Mouse (Mus musculus): ENCODE data around the gene Uvrag. TPM values are rescaled to one million over a fixed set of nuclear protein-coding genes. Genes with fewer than 3 reads are reported as not detected.

Uvrag gene
- total and polyA plus RNA-seq, 3 experiments, result 15.0 to 19.5 TPM; not detected in 1

DNA sequence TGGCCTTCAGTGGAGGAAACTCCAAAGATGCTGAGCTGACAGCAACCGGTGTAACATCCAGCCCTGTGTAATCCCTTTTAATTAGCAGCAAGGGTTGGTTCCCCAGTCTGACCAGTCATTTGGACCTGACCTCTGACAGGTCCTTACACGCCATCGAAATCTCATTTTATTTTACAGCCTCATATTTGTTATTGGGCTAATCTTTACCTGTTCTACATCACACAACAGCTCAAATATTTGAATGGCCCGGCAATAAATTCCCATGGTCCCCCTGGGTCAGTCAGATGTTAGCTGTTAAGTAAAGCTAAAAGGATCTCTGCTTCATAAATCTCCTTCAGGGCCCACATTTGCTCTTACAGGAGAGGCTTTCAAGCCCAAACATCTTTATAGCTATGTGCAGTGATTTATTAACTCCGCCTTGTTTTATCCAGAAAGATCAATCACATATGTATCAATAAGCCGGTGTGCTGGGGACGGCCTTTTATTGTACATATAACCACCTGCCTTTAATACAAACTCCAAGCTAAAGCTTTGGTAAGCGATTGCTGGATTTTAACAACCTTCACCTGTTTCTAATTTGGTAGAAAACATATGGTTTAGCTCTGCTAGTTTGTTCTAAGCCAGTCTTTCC is 183.7 kb downstream of the Uvrag start:
- no peak for DNase-seq (ENCODE audit: low read depth, low spot score)
- no peak overlapping the region for H3K27ac ChIP-seq (ENCODE audit: control insufficient read depth, low read depth, low read length)
- H3K4me3 ChIP-seq (ENCODE audit: control insufficient read depth in 1 of 2, insufficient read depth in 1 of 2, low read depth in 2 of 2, low read length in 2 of 2), result no peak overlapping the region
- H3K9ac ChIP-seq (ENCODE audit: control insufficient read depth, low read depth, low read length, poor library complexity, severe bottlenecking), result no peak overlapping the region
- no peak for TF ChIP-seq JUND (IDR thresholded peaks at IDR 0.05; ENCODE audit: low read depth, low read length)
- no peak for TF ChIP-seq POLR2AphosphoS2 (IDR thresholded peaks at IDR 0.05; ENCODE audit: low read length)
- TF ChIP-seq MAFK (IDR thresholded peaks at IDR 0.05; ENCODE audit: borderline replicate concordance, low read depth, low read length), result no peak
- no peak for TF ChIP-seq EP300 (IDR thresholded peaks at IDR 0.05; ENCODE audit: low read depth in 1 of 2, low read length in 2 of 2)
- TF ChIP-seq E2F4 (IDR thresholded peaks at IDR 0.05; ENCODE audit: borderline replicate concordance, low read depth, low read length), result no peak
- no peak for TF ChIP-seq USF2 (IDR thresholded peaks at IDR 0.05; ENCODE audit: borderline replicate concordance in 1 of 2, insufficient read depth in 1 of 2, low read depth in 1 of 2, low read length in 2 of 2)
- TF ChIP-seq ELF1 (IDR thresholded peaks at IDR 0.05; ENCODE audit: low read depth, low read length), result no peak
- no peak for TF ChIP-seq MAZ (IDR thresholded peaks at IDR 0.05; ENCODE audit: low read depth, low read length)
- TF ChIP-seq ZMIZ1 (IDR thresholded peaks at IDR 0.05; ENCODE audit: low read depth, low read length), result no peak
- TF ChIP-seq CTCF (IDR thresholded peaks at IDR 0.05 in 2 of 3, conservative IDR thresholded peaks at IDR 0.05 in 1 of 3; ENCODE audit: control insufficient read depth in 1 of 3, insufficient read depth in 1 of 3, low read depth in 2 of 3, low read length in 3 of 3, poor library complexity in 1 of 3, severe bottlenecking in 1 of 3), result no peak
- TF ChIP-seq NRF1 (IDR thresholded peaks at IDR 0.05; ENCODE audit: insufficient read depth, low read depth, low read length, poor library complexity, severe bottlenecking), result no peak
- TF ChIP-seq USF1 (IDR thresholded peaks at IDR 0.05; ENCODE audit: low read depth, low read length), result no peak
- no peak for TF ChIP-seq GABPA (IDR thresholded peaks at IDR 0.05; ENCODE audit: low read depth, low read length)
- no peak for TF ChIP-seq BHLHE40 (IDR thresholded peaks at IDR 0.05; ENCODE audit: borderline replicate concordance, low read depth, low read length)
- no peak for TF ChIP-seq POLR2AphosphoS5 (IDR thresholded peaks at IDR 0.05; ENCODE audit: borderline replicate concordance, low read depth, low read length)
- no peaks in the 10 kb centered on the region for H3K4me1 ChIP-seq (ENCODE audit: control insufficient read depth in 1 of 2, insufficient read depth in 2 of 2, low read length in 2 of 2)
- H3K9me3 ChIP-seq (replicated peaks; ENCODE audit: insufficient read depth, low read length), result no peaks in the 10 kb centered on the region
- no peaks in the 10 kb centered on the region; a peak in 1 of 4 replicates for H3K36me3 ChIP-seq (ENCODE audit: control insufficient read depth in 1 of 2, insufficient read depth in 2 of 2, low read length in 2 of 2)
- no peaks in the 10 kb centered on the region for H3K79me2 ChIP-seq (ENCODE audit: control insufficient read depth, insufficient read depth, low read length, poor library complexity)
- no peaks in the 10 kb centered on the region for H3K27me3 ChIP-seq (ENCODE audit: control insufficient read depth in 1 of 2, insufficient read depth in 2 of 2, low read length in 2 of 2)

DNA sequence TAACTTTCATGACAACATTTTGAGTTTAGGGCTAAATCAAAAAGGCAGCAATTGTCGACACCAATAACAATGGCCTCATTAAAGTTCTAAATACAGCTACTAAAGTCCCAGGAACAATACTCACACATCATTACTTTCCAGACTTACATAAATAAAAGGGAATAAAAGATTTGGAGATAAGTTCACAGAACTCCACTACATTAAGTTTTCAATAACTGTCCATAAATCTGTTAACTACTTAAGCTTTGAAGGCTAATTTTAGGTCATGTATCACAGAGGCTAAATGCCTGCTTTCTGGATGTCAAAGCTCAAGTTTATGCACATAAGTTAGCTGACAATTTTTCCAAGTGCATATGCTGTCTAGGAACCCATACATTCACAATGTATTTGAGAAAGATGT is 184.3 kb downstream of the Uvrag start:
- Histone ChIP-seq H3K9ac (ENCODE audit: control insufficient read depth, low read depth, low read length, poor library complexity, severe bottlenecking) (no peak overlapping the region), H3K36me3 (ENCODE audit: control insufficient read depth in 1 of 2, insufficient read depth in 2 of 2, low read length in 2 of 2) (no peaks in the 10 kb centered on the region; a peak in 1 of 4 replicates), H3K4me3 (ENCODE audit: control insufficient read depth in 1 of 2, insufficient read depth in 1 of 2, low read depth in 2 of 2, low read length in 2 of 2) (no peak overlapping the region), H3K27me3 (ENCODE audit: control insufficient read depth in 1 of 2, insufficient read depth in 2 of 2, low read length in 2 of 2) (no peaks in the 10 kb centered on the region), H3K79me2 (ENCODE audit: control insufficient read depth, insufficient read depth, low read length, poor library complexity) (no peaks in the 10 kb centered on the region), H3K27ac (ENCODE audit: control insufficient read depth, low read depth, low read length) (no peak overlapping the region), H3K4me1 (ENCODE audit: control insufficient read depth in 1 of 2, insufficient read depth in 2 of 2, low read length in 2 of 2) (no peaks in the 10 kb centered on the region), H3K9me3 (replicated peaks; ENCODE audit: insufficient read depth, low read length) (no peaks in the 10 kb centered on the region)
- TF ChIP-seq NRF1 (IDR thresholded peaks at IDR 0.05; ENCODE audit: insufficient read depth, low read depth, low read length, poor library complexity, severe bottlenecking) (no peak), E2F4 (IDR thresholded peaks at IDR 0.05; ENCODE audit: borderline replicate concordance, low read depth, low read length) (no peak), CTCF (IDR thresholded peaks at IDR 0.05 in 2 of 3, conservative IDR thresholded peaks at IDR 0.05 in 1 of 3; ENCODE audit: control insufficient read depth in 1 of 3, insufficient read depth in 1 of 3, low read depth in 2 of 3, low read length in 3 of 3, poor library complexity in 1 of 3, severe bottlenecking in 1 of 3) (no peak), CHD1 (IDR thresholded peaks at IDR 0.05; ENCODE audit: low read depth, low read length) (no peak), MAFK (IDR thresholded peaks at IDR 0.05; ENCODE audit: borderline replicate concordance, low read depth, low read length) (no peak), POLR2A (IDR thresholded peaks at IDR 0.05; ENCODE audit: control insufficient read depth in 1 of 2, insufficient read depth in 1 of 2, low read depth in 1 of 2, low read length in 2 of 2, poor library complexity in 1 of 2) (no peak), GATA1 (IDR thresholded peaks at IDR 0.05; ENCODE audit: low read depth, low read length) (no peak)
- DNase-seq (ENCODE audit: low read depth, low spot score), result no peak
